In genomic region chr13:101662900-101663299, GRCm38 (mm10) we compare ENCODE assay signal across 14 mouse cellular contexts.
"Had no signal": no experiment of that assay in that cellular context is flagged by ENCODE, and none has a peak within 500 bp of the region (broad histone marks: within the 10 kb centered on the region; RNA-seq: fewer than 3 reads in every experiment).

No protein-coding gene starts in this region.

- ATAC-seq: intestine, embryonic 16.5 days had no signal

- H3K4me2 ChIP-seq: hindbrain, embryonic 15.5 days; limb, embryonic 13.5 days; liver, embryonic 11.5 days; liver, embryonic 15.5 days; lung, embryonic 15.5 days; neural tube, embryonic 12.5 days had no signal

- H3K36me3 ChIP-seq: hindbrain, embryonic 15.5 days; limb, embryonic 13.5 days; liver, embryonic 15.5 days; lung, embryonic 15.5 days; midbrain, embryonic 10.5 days; neural tube, embryonic 12.5 days had no signal

- H3K4me3 ChIP-seq: hindbrain, embryonic 15.5 days; layer of hippocampus, adult 2 months; limb, embryonic 13.5 days; liver, embryonic 15.5 days; lung, embryonic 15.5 days; midbrain, embryonic 10.5 days; myocyte; neural tube, embryonic 12.5 days had no signal

- DNase-seq: lung, postnatal 14 days; midbrain, embryonic 14.5 days; thymus, adult 18-20 months; thymus, postnatal 14 days had no signal

- H3K9me3 ChIP-seq: liver, embryonic 15.5 days; lung, embryonic 15.5 days had no signal

- H3K9ac ChIP-seq: hindbrain, embryonic 15.5 days; limb, embryonic 13.5 days; liver, embryonic 15.5 days; lung, embryonic 15.5 days; neural tube, embryonic 12.5 days had no signal

- H3K27ac ChIP-seq: hindbrain, embryonic 15.5 days; layer of hippocampus, adult 2 months; limb, embryonic 13.5 days; lung, embryonic 15.5 days; midbrain, embryonic 10.5 days; neural tube, embryonic 12.5 days had no signal

- H3K27me3 ChIP-seq: hindbrain, embryonic 15.5 days; limb, embryonic 13.5 days; liver, embryonic 15.5 days; lung, embryonic 15.5 days; neural tube, embryonic 12.5 days had no signal

- H3K4me1 ChIP-seq: hindbrain, embryonic 15.5 days; limb, embryonic 13.5 days; lung, embryonic 15.5 days; neural tube, embryonic 12.5 days had no signal
